Mouse (Mus musculus) midbrain, embryonic 14.5 days (tissue): ENCODE data around the gene Gm42791. TPM values are rescaled to one million over a fixed set of nuclear protein-coding genes. Genes with fewer than 3 reads are reported as not detected.

Experiments
- ATAC-seq: fragments of 200-750 bp; cut with Nextera tagmentation; 2 replicates; pipeline ENCODE4 v1.8.0; 2017; ENCODE audit warnings: moderate number of reproducible peaks, moderate library complexity; ENCODE audit not compliant: low FRiP score, low TSS enrichment
- DNase-seq: peaks from one replicate; pipeline ENCODE4 v3.0.0-alpha.2; 2015
- H3K27ac ChIP-seq: fragments of 300-500 bp; sonication (generic); replicated peaks from 2 replicates; pipeline ENCODE4 v1.5.1; 2014; ENCODE audit warnings: mild to moderate bottlenecking, low read depth, low read length, moderate library complexity
- H3K27me3 ChIP-seq: fragments of 300-500 bp; sonication (generic); 2 replicates; pipeline ENCODE4 v1.6.1; 2014; ENCODE audit warnings: low read length, control low read depth, mixed read lengths; ENCODE audit not compliant: control insufficient read depth, insufficient read depth
- H3K36me3 ChIP-seq: fragments of 300-500 bp; sonication (generic); 2 replicates; pipeline ENCODE4 v1.6.1; 2014; ENCODE audit warnings: low read length, control low read depth; ENCODE audit not compliant: control insufficient read depth, insufficient read depth
- H3K4me1 ChIP-seq: fragments of 300-500 bp; sonication (generic); 2 replicates; pipeline ENCODE4 v1.6.1; 2014; ENCODE audit warnings: mild to moderate bottlenecking, antibody characterized with exemption, low read length, control low read depth; ENCODE audit not compliant: control insufficient read depth, insufficient read depth
- H3K4me2 ChIP-seq: fragments of 300-500 bp; sonication (generic); 2 replicates; pipeline ENCODE4 v1.6.1; 2014; ENCODE audit warnings: mild to moderate bottlenecking, low read length, moderate library complexity
- H3K4me3 ChIP-seq: fragments of 300-500 bp; sonication (generic); replicated peaks from 2 replicates; pipeline ENCODE4 v1.5.1; 2014; ENCODE audit warnings: low read depth, low read length
- H3K9ac ChIP-seq: fragments of 300-500 bp; sonication (generic); replicated peaks from 2 replicates; pipeline ENCODE4 v1.6.1; 2014; ENCODE audit warnings: mild to moderate bottlenecking, low read length, moderate library complexity
- H3K9me3 ChIP-seq: fragments of 300-500 bp; sonication (generic); 2 replicates; pipeline ENCODE4 v1.6.1; 2016; ENCODE audit warnings: low read length, control low read depth, mixed read lengths; ENCODE audit not compliant: control insufficient read depth
- WGBS: fragments of 180-500 bp; shearing (Covaris S2); extraction: QIAGEN DNeasy Blood & Tissue Kit; methylation state at CpG from one replicate; pipeline ENCODE4 v1.1.7; 2014; 5-methylcytosine and 5-hydroxymethylcytosine counted together
- polyA plus RNA-seq: library from polyadenylated mRNA; unstranded; fragments of >200 nt; fragmentation: Nextera tagmentation; extraction: Ambion mirVana; gene quantifications from 2 replicates; pipeline ENCODE4 v1.2.1, GENCODE M21; 2014

Gm42791 gene
- polyA plus RNA-seq, 1 experiment from 2014 or later = not detected

- Histone ChIP-seq H3K27ac (no peak overlapping the region), H3K27me3 (no peaks in the 10 kb centered on the region), H3K9me3 (no peaks in the 10 kb centered on the region), H3K4me2 (no peak overlapping the region), H3K4me3 (no peak overlapping the region), H3K4me1 (peaks cover 8% of the 10 kb centered on the region), H3K9ac (no peak overlapping the region), H3K36me3 (peaks cover 10% of the 10 kb centered on the region; the same call in 1 of the 2 replicates)
- ATAC-seq = no peak
- WGBS = 93% methylated on average over 4 of the region's 4 CpGs
- no peak for DNase-seq
Observed at GRCm38 (mm10) chr5:148910066-148910465, 84.9 kb downstream of the Gm42791 start.

GRCm38 (mm10) chr5:148909402-148909801 is 85.5 kb downstream of the Gm42791 start:
- no peak for ATAC-seq
- no peaks in the 10 kb centered on the region for H3K27me3 ChIP-seq

GRCm38 (mm10) chr5:148909057-148909395 is 85.9 kb downstream of the Gm42791 start:
- H3K27ac ChIP-seq = no peak overlapping the region
- H3K9ac ChIP-seq = no peak overlapping the region
- H3K9me3 ChIP-seq = no peaks in the 10 kb centered on the region
- peaks cover 14% of the 10 kb centered on the region for H3K36me3 ChIP-seq
- WGBS = 16% methylated on average over 7 of the region's 7 CpGs
- H3K27me3 ChIP-seq = no peaks in the 10 kb centered on the region
- DNase-seq (peak; percentile 51), ATAC-seq (peak; percentile 58; the same call in 1 of the 2 replicates)
- peaks cover 8% of the 10 kb centered on the region for H3K4me1 ChIP-seq
- H3K4me2 ChIP-seq = no peak overlapping the region
- no peak overlapping the region for H3K4me3 ChIP-seq

More at GRCm38 (mm10) chr5:148909402-148909801, 85.5 kb downstream of the Gm42791 start:
- Histone ChIP-seq H3K4me3 (no peak overlapping the region), H3K9ac (no peak overlapping the region), H3K27ac (no peak overlapping the region), H3K9me3 (no peaks in the 10 kb centered on the region), H3K36me3 (peaks cover 11% of the 10 kb centered on the region; the same call in 1 of the 2 replicates), H3K4me2 (no peak overlapping the region), H3K4me1 (peaks cover 8% of the 10 kb centered on the region)
- WGBS = 23% methylated on average over 6 of the region's 6 CpGs
- DNase-seq = peak; percentile 47

- 42% methylated on average over 17 of the region's 17 CpGs for WGBS
- H3K4me2 ChIP-seq = no peak overlapping the region
- H3K9ac ChIP-seq = no peak overlapping the region
- H3K27ac ChIP-seq = peak overlapping the region; percentile 39
- H3K27me3 ChIP-seq = no peaks in the 10 kb centered on the region
- no peak overlapping the region for H3K4me3 ChIP-seq
- peaks cover 8% of the 10 kb centered on the region for H3K4me1 ChIP-seq
- H3K9me3 ChIP-seq = no peaks in the 10 kb centered on the region
- peaks cover 21% of the 10 kb centered on the region for H3K36me3 ChIP-seq
- peak; percentile 47 for DNase-seq
- ATAC-seq = no peak
Observed at GRCm38 (mm10) chr5:148908191-148909056, 86.5 kb downstream of the Gm42791 start.

GRCm38 (mm10) chr5:148906305-148906704 is 88.6 kb downstream of the Gm42791 start:
- no peak for DNase-seq
- H3K9ac ChIP-seq = no peak overlapping the region
- no peak for ATAC-seq
- H3K4me1 ChIP-seq = peaks cover 8% of the 10 kb centered on the region
- H3K27me3 ChIP-seq = no peaks in the 10 kb centered on the region
- peaks cover 21% of the 10 kb centered on the region for H3K36me3 ChIP-seq
- H3K27ac ChIP-seq = no peak overlapping the region
- no peaks in the 10 kb centered on the region for H3K9me3 ChIP-seq
- no peak overlapping the region for H3K4me2 ChIP-seq
- H3K4me3 ChIP-seq = no peak overlapping the region
- 92% methylated on average over 4 of the region's 4 CpGs for WGBS

- no peak overlapping the region for H3K4me2 ChIP-seq
- peaks cover 8% of the 10 kb centered on the region for H3K4me1 ChIP-seq
- no peak overlapping the region for H3K27ac ChIP-seq
- DNase-seq (peak; percentile 80), ATAC-seq (no peak)
- no peaks in the 10 kb centered on the region for H3K9me3 ChIP-seq
- no peak overlapping the region for H3K4me3 ChIP-seq
- WGBS = 82% methylated on average over 6 of the region's 6 CpGs
- no peaks in the 10 kb centered on the region for H3K27me3 ChIP-seq
- H3K36me3 ChIP-seq = peaks cover 24% of the 10 kb centered on the region
- H3K9ac ChIP-seq = no peak overlapping the region
Observed at GRCm38 (mm10) chr5:148904846-148905245, 90.1 kb downstream of the Gm42791 start.

- H3K36me3 ChIP-seq = peaks cover 23% of the 10 kb centered on the region
- no peak overlapping the region for H3K4me3 ChIP-seq
- H3K4me2 ChIP-seq = no peak overlapping the region
- WGBS = 96% methylated on average over 7 of the region's 7 CpGs
- H3K27ac ChIP-seq = no peak overlapping the region
- 0 out of 2 replicates have a peak, but pooled peaks cover 3% of the 10 kb centered on the region for H3K4me1 ChIP-seq
- H3K9ac ChIP-seq = no peak overlapping the region
- DNase-seq (no peak), ATAC-seq (no peak)
- H3K27me3 ChIP-seq = no peaks in the 10 kb centered on the region
- no peaks in the 10 kb centered on the region for H3K9me3 ChIP-seq
Observed at GRCm38 (mm10) chr5:148899361-148899760, 95.6 kb downstream of the Gm42791 start.

- H3K27ac ChIP-seq = no peak overlapping the region
- H3K9me3 ChIP-seq = no peaks in the 10 kb centered on the region
- no peak overlapping the region for H3K9ac ChIP-seq
- H3K36me3 ChIP-seq = peaks cover 20% of the 10 kb centered on the region
- no peak overlapping the region for H3K4me2 ChIP-seq
- H3K27me3 ChIP-seq = no peaks in the 10 kb centered on the region
- H3K4me1 ChIP-seq = 0 out of 2 replicates have a peak, but pooled peaks cover 3% of the 10 kb centered on the region
- DNase-seq (peak; percentile 29), ATAC-seq (no peak)
- 72% methylated on average over 12 of the region's 12 CpGs for WGBS
- no peak overlapping the region for H3K4me3 ChIP-seq
Observed at GRCm38 (mm10) chr5:148897941-148898417, 97.0 kb downstream of the Gm42791 start.
